Mouse (Mus musculus) intestine, embryonic 14.5 days (tissue): ENCODE measurements around the gene Dhcr24. TPM values are rescaled to one million over a fixed set of nuclear protein-coding genes. Genes with fewer than 3 reads are reported as not detected.

Source experiments
- ATAC-seq: fragments of 200-750 bp; cut with Nextera tagmentation; replicated peaks from 2 replicates; pipeline ENCODE4 v1.8.0; 2017; ENCODE audit warnings: low read depth, moderate number of reproducible peaks, moderate TSS enrichment, moderate library complexity; ENCODE audit not compliant: low FRiP score, low TSS enrichment
- DNase-seq: peaks from one replicate; pipeline ENCODE4 v3.0.0-alpha.2; 2018; ENCODE audit warnings: low spot score
- H3K27ac ChIP-seq: fragments of 300-500 bp; sonication (generic); 2 replicates; pipeline ENCODE4 v1.5.1; 2014; ENCODE audit warnings: low read depth, mild to moderate bottlenecking, control low read depth
- H3K27me3 ChIP-seq: fragments of 300-500 bp; sonication (generic); replicated peaks from 2 replicates; pipeline ENCODE4 v1.6.1; 2014; ENCODE audit warnings: low read length, control low read depth; ENCODE audit not compliant: control insufficient read depth, insufficient read depth
- H3K36me3 ChIP-seq: fragments of 300-500 bp; sonication (generic); 2 replicates; pipeline ENCODE4 v1.6.1; 2014; ENCODE audit warnings: low read length, control low read depth; ENCODE audit not compliant: control insufficient read depth, insufficient read depth
- H3K4me1 ChIP-seq: fragments of 300-500 bp; sonication (generic); replicated peaks from 2 replicates; pipeline ENCODE4 v1.6.1; 2014; ENCODE audit warnings: low read length, control low read depth, mixed read lengths; ENCODE audit not compliant: control insufficient read depth, insufficient read depth
- H3K4me2 ChIP-seq: fragments of 300-500 bp; sonication (generic); 2 replicates; pipeline ENCODE4 v1.6.1; 2014; ENCODE audit warnings: low read length
- H3K4me3 ChIP-seq: fragments of 300-500 bp; sonication (generic); 2 replicates; pipeline ENCODE4 v1.5.1; 2014; ENCODE audit warnings: low read depth, low read length, control low read depth, mixed read lengths
- H3K9ac ChIP-seq: fragments of 300-500 bp; sonication (generic); 2 replicates; pipeline ENCODE4 v1.6.1; 2014; ENCODE audit warnings: mild to moderate bottlenecking, low read length
- H3K9me3 ChIP-seq: fragments of 300-500 bp; sonication (generic); 2 replicates; pipeline ENCODE4 v1.6.1; 2016; ENCODE audit warnings: low read length, control low read depth; ENCODE audit not compliant: control insufficient read depth
- WGBS: fragments of 180-500 bp; shearing (Covaris S2); extraction: QIAGEN DNeasy Blood & Tissue Kit; methylation state at CpG from one replicate; pipeline ENCODE4 v1.1.7; 2014; 5-methylcytosine and 5-hydroxymethylcytosine counted together
- polyA plus RNA-seq: library from polyadenylated mRNA; unstranded; fragments of >200 nt; fragmentation: Nextera tagmentation; extraction: Ambion mirVana; gene quantifications from 2 replicates; pipeline ENCODE4 v1.2.1, GENCODE M21; 2014

The Dhcr24 gene
- polyA plus RNA-seq, 1 experiment from 2014 or later, result 38.2 TPM

DNA sequence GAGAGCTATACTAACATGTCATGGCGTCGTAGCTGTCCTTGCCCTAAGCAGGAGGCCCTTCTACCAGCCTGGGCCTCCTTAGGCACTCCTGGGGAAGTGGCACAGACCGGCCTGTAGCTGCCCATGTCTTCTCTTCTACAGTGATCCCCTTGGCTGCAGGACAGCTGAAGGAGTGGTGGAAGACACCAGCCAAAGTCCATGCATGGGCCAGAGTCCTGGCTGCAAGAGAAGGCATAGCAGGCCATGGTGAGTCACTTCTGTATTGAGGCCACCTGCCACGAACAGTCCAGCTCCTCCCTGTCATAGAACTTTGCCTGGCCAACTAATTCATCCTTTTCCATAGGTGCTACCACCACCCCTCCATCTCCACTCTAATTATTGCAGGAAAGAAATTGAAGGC lies 58.1 kb downstream of the Dhcr24 start:
- no peaks in the 10 kb centered on the region for H3K36me3 ChIP-seq
- DNase-seq (no peak), ATAC-seq (no peak)
- no peak overlapping the region for H3K4me2 ChIP-seq
- H3K9me3 ChIP-seq, result no peaks in the 10 kb centered on the region
- no peak overlapping the region for H3K9ac ChIP-seq
- peaks cover 26% of the 10 kb centered on the region for H3K27me3 ChIP-seq
- 76% methylated on average over 4 of the region's 4 CpGs for WGBS
- peaks cover 9% of the 10 kb centered on the region; the same call in 1 of the 2 replicates for H3K4me1 ChIP-seq
- H3K27ac ChIP-seq, result no peak overlapping the region
- H3K4me3 ChIP-seq, result no peak overlapping the region

DNA sequence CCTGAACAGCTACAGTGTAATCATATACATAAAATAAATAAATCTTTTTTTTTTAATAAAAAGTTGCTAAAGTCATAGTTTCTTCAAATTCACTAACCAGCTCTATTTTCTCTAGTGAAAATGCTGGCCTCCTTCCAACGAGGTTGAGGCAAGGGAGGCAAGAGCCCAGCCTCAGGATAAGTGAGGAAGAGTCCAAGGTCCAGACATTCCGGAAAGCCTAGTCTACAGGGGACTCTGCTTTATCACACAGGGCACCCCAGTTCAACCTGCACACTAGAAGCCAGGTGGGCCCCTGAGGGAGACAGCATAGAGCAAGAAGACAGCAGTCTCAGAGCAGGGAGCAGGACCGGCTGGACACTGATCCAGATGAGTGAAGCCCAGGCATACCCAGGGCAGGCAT lies 60.6 kb downstream of the Dhcr24 start:
- DNase-seq, result no peak
- no peak for ATAC-seq
- 55% methylated on average over 3 of the region's 3 CpGs for WGBS
- Histone ChIP-seq H3K36me3 (no peaks in the 10 kb centered on the region), H3K27me3 (peaks cover 30% of the 10 kb centered on the region), H3K4me3 (no peak overlapping the region), H3K4me2 (no peak overlapping the region), H3K9ac (no peak overlapping the region), H3K9me3 (no peaks in the 10 kb centered on the region), H3K4me1 (peaks cover 9% of the 10 kb centered on the region; the same call in 1 of the 2 replicates), H3K27ac (no peak overlapping the region)

DNA sequence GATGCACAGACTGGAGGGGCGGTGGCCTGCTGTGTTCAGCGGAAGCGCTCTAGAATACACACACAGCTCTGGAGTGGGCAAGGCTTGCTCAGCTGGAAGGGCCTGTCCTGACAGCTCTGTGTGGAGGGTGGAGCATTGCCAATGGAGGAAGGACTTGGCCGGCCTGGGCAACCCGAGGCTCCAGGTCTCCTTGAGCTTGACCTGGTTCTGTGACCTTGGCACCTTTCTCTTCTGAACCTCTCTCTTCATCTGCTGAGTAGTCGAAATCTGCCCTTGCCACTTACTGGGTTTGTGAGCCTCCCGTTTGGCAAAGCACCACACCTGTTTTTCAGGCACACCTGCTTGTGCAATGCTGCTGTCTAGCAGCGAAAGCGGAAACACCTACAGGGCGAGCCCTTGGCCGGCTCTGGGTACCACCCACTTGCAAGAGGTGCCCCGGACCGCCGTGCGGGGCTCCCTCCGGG lies 61.2 kb downstream of the Dhcr24 start, which contains the start of gene Ttc22:
Ttc22 (plus strand) TSS at position 403 of the 464 bp plus-strand sequence.
- DNase-seq, result no peak
- peak; percentile 44; the same call in 1 of the 2 replicates for ATAC-seq
- Histone ChIP-seq H3K4me1 (peaks cover 6% of the 10 kb centered on the region; the same call in 1 of the 2 replicates), H3K27ac (no peak within 1 kb of the TSS), H3K9me3 (no peaks in the 10 kb centered on the region), H3K9ac (no peak within 1 kb of the TSS), H3K36me3 (no peaks in the 10 kb centered on the region), H3K27me3 (peaks cover 30% of the 10 kb centered on the region), H3K4me3 (no peak within 1 kb of the TSS), H3K4me2 (peak within 1 kb of the TSS; percentile 36)
- 20% methylated on average over 16 of the region's 16 CpGs for WGBS

DNA sequence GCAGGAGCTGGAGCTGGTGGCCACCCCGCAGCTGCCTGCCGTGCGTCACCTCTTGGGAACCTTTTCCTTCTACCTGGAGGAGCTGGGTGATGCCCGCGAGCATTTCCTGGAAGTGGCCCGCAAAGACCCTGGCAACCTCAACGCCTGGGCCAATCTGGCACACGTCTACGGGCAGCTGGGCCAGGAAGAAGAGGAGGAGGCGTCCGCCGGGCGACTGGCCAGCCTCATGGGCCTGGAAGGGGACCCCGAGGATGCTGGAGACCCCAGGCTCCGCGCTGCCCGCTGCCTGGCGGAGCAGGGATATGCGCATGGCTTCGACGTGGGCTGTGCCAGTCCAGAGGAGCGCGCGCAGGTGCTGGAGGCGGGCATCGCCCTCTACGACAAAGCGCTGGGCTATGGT lies 61.9 kb downstream of the Dhcr24 start:
- DNase-seq, result no peak
- Histone ChIP-seq H3K4me2 (peak overlapping the region; percentile 36), H3K36me3 (no peaks in the 10 kb centered on the region), H3K4me1 (no peaks in the 10 kb centered on the region), H3K4me3 (no peak overlapping the region), H3K9me3 (no peaks in the 10 kb centered on the region), H3K9ac (no peak overlapping the region), H3K27ac (no peak overlapping the region), H3K27me3 (peaks cover 30% of the 10 kb centered on the region)
- WGBS, result 33% methylated on average over 28 of the region's 28 CpGs
- ATAC-seq, result no peak

DNA sequence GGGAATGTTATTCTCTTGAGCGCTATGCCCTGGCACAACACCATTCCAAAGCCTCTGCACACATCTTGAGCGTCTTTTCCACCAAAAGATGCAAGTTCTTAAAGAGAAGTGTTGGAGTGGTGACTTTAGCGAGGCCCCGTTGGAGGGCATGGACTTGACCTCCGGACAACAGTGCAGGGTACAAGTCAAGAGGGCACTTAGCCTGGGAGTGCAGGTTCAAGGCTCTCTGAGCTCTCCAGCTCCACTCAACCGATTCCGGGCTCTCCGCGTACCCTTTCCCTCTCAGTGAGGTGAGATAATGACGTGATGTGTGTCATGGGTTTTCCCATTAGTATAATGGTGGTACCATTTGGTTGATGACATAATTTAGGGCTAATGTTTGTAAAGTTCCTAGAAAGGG lies 63.4 kb downstream of the Dhcr24 start:
- Histone ChIP-seq H3K4me3 (no peak overlapping the region), H3K9ac (no peak overlapping the region), H3K4me2 (no peak overlapping the region), H3K27me3 (peaks cover 30% of the 10 kb centered on the region), H3K27ac (no peak overlapping the region), H3K4me1 (no peaks in the 10 kb centered on the region), H3K36me3 (no peaks in the 10 kb centered on the region), H3K9me3 (no peaks in the 10 kb centered on the region)
- 89% methylated on average over 10 of the region's 10 CpGs for WGBS
- DNase-seq (peak; percentile 43), ATAC-seq (no peak)

DNA sequence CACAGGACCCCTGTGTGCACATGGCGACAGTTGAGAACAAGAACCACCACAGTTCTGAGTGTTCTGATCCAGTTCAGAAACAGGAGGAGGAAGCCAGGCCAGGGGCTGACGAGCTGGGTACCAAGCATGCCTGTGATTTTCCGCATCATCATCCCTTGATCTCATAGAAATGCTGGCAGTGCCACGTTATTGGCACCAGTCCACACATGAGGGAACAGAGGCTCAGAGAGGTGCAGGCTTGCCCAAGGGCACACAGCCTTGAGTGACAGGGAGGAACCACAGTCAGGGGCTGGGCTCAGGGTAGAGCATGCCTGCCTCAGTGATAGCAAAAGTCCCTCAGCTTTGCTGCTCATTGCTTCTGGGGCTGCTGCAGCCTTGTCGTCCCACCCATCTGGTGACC lies 67.0 kb downstream of the Dhcr24 start:
- WGBS, result 88% methylated on average over 5 of the region's 5 CpGs
- DNase-seq (no peak), ATAC-seq (no peak)
- Histone ChIP-seq H3K27ac (no peak overlapping the region), H3K27me3 (peaks cover 15% of the 10 kb centered on the region), H3K9me3 (no peaks in the 10 kb centered on the region), H3K36me3 (no peaks in the 10 kb centered on the region), H3K4me2 (no peak overlapping the region), H3K9ac (no peak overlapping the region), H3K4me3 (no peak overlapping the region), H3K4me1 (peaks cover 21% of the 10 kb centered on the region)

DNA sequence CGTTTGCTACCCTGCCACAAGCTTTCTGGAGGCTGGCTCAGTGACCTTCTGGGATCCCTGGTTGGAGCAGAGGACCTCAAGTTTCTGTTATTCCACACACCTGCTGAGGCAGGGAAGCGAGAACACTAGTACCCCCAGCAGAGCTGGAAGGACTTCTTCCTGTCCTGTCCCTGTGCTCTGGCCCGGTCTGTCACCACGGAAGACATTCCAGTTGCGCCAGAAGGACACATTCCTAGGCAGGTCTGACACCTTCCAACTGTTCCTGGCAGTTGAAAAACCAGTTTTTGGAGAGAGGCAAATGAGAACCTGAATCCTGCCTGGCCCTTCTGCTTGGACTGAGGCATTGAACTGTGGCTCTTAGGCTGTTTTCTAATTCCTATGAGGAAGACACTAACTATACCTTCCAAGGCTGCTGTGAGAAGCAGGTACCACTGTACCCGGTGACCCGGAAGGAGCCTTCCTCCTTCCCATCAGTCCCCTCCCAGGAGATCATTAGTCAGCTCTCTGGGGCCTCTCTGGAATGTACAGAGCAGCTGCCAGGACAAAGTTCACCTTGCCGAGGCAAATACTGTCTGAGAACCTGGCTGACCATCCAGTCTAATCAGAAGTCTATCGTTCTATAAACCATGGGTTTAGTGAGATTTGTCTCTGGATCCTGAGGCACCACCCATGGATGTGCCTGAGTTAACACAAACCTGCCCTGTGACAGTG lies 68.0 kb downstream of the Dhcr24 start:
- DNase-seq (no peak), ATAC-seq (peak; percentile 66)
- H3K27me3 ChIP-seq, result peaks cover 5% of the 10 kb centered on the region
- H3K27ac ChIP-seq, result 0 out of 2 replicates have a peak overlapping the region, but pooled peaks have one; percentile 38
- WGBS, result 30% methylated on average over 9 of the region's 9 CpGs
- no peaks in the 10 kb centered on the region for H3K36me3 ChIP-seq
- H3K9ac ChIP-seq, result no peak overlapping the region
- H3K9me3 ChIP-seq, result no peaks in the 10 kb centered on the region
- H3K4me1 ChIP-seq, result peaks cover 29% of the 10 kb centered on the region
- no peak overlapping the region; the same call in 1 of the 2 replicates for H3K4me2 ChIP-seq
- H3K4me3 ChIP-seq, result no peak overlapping the region

DNA sequence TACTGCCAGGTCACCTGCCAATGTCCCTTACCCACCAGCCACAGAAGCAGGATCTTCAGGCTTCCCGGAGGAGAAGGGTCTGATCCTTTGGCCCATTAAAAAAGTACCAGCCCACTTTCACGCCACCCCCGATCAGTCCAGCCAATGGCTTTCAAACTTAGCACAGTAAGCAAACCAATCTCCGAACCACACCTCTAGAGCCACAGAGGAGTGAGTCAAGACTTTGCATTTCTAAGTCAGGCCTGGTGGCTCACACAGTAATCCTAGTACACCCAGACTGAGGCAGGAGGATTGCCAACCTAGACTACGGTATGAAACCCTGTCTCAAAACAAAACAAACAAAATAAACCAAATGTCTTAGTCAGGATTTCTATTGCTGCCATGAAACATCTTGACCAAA lies 68.5 kb downstream of the Dhcr24 start:
- H3K4me2 ChIP-seq, result no peak overlapping the region; the same call in 1 of the 2 replicates

More for the DNA sequence above, 68.5 kb downstream of the Dhcr24 start:
- H3K9ac ChIP-seq, result no peak overlapping the region
- ATAC-seq, result no peak
- no peaks in the 10 kb centered on the region for H3K9me3 ChIP-seq
- DNase-seq, result no peak
- no peaks in the 10 kb centered on the region for H3K27me3 ChIP-seq
- no peaks in the 10 kb centered on the region for H3K36me3 ChIP-seq
- H3K4me1 ChIP-seq, result peaks cover 31% of the 10 kb centered on the region
- 51% methylated on average over 5 of the region's 5 CpGs for WGBS
- 0 out of 2 replicates have a peak overlapping the region, but pooled peaks have one; percentile 38 for H3K27ac ChIP-seq
- no peak overlapping the region for H3K4me3 ChIP-seq
